ENCODE assay signal across 15 mouse cellular contexts in the genomic region with DNA sequence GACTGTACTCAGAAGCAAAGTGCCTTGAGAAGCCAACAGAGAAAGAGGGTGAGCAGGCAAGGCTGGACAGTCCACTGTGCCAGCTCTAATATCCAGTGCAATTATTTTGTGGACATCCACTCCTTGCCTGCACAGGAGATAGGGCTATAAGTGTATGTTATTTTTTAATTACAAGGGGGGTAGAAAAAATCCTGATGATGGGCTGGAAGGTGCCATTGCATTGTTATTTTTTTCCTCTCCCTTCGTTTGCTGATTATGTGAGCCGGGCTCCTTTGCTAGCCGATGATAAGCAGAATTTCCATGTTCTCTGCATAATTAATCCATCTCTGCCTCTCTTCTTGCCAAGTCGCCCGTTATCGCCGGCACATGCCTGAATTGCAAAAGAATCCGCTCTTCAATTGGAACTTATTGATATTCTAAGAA.
DNase-seq lines count a peak whose midpoint lies in the region; ATAC-seq and TF ChIP-seq lines count a peak whose summit lies in the region.
"Had no signal": no experiment of that assay in that cellular context is flagged by ENCODE, and none has a peak within 500 bp of the region (broad histone marks: within the 10 kb centered on the region; RNA-seq: fewer than 3 reads in every experiment).

No protein-coding gene starts in this region.

- TF ChIP-seq CTCF in hindbrain, postnatal 0 days (IDR thresholded peaks at IDR 0.05; ENCODE audit: low read depth) = no peak

- intact Hi-C loops in left cerebral cortex, postnatal 25 days (cut with DNase I) = no loop called here

- peak overlapping the region; percentile 6; the same call in 1 of the 2 replicates for H3K9ac ChIP-seq in hindbrain, postnatal 0 days (replicated peaks; ENCODE audit: low read length)
- H3K9ac ChIP-seq in liver, embryonic 11.5 days (ENCODE audit: low read depth, low read length) = no peak overlapping the region
- H3K9ac ChIP-seq: embryonic facial prominence, embryonic 13.5 days; liver, postnatal 0 days; neural tube, embryonic 13.5 days had no signal

- H3K27ac ChIP-seq in hindbrain, postnatal 0 days = no peak overlapping the region
- H3K27ac ChIP-seq in liver, embryonic 11.5 days (ENCODE audit: low read depth, low read length) = no peak overlapping the region
- H3K27ac ChIP-seq: embryonic facial prominence, embryonic 13.5 days; kidney, postnatal 0 days; limb, embryonic 10.5 days; neural tube, embryonic 13.5 days had no signal

- DNase-seq in left cerebral cortex, postnatal 25 days (ENCODE audit: low spot score in 2 of 2) = peak; percentile 6
- DNase-seq in left cerebral cortex, adult 11 months (ENCODE audit: low spot score) = no peak
- DNase-seq in cerebellum, adult 11-12 months = peak; percentile 36
- DNase-seq in cerebellum, postnatal 25 days = peak; percentile 60
- DNase-seq in hindbrain, postnatal 0 days (ENCODE audit: low spot score) = peak; percentile 25
- DNase-seq in retina, embryonic 14.5 days (ENCODE audit: low spot score) = no peak
- no peak for DNase-seq in liver, embryonic 11.5 days (ENCODE audit: low spot score)
- DNase-seq: heart, postnatal 4 days; liver, postnatal 0 days had no signal

- no peaks in the 10 kb centered on the region for H3K9me3 ChIP-seq in hindbrain, postnatal 0 days (ENCODE audit: low read length)
- H3K9me3 ChIP-seq in liver, embryonic 11.5 days (ENCODE audit: control insufficient read depth, low read length) = no peaks in the 10 kb centered on the region
- H3K9me3 ChIP-seq: embryonic facial prominence, embryonic 13.5 days; limb, embryonic 10.5 days; neural tube, embryonic 13.5 days had no signal

- H3K4me1 ChIP-seq in hindbrain, postnatal 0 days (ENCODE audit: insufficient read depth, low read length) = no peaks in the 10 kb centered on the region
- no peaks in the 10 kb centered on the region for H3K4me1 ChIP-seq in liver, embryonic 11.5 days (replicated peaks; ENCODE audit: control insufficient read depth, insufficient read depth, low read length)
- H3K4me1 ChIP-seq: embryonic facial prominence, embryonic 13.5 days; limb, embryonic 10.5 days; neural tube, embryonic 13.5 days had no signal

- H3K4me2 ChIP-seq in hindbrain, postnatal 0 days (ENCODE audit: low read depth, low read length) = peak overlapping the region; percentile 44
- H3K4me2 ChIP-seq in liver, embryonic 11.5 days = no peak overlapping the region
- H3K4me2 ChIP-seq: embryonic facial prominence, embryonic 13.5 days; neural tube, embryonic 13.5 days had no signal

- ATAC-seq in hindbrain, postnatal 0 days = no peak
- no peak for ATAC-seq in monocyte, adult 5-6 weeks (replicated peaks; ENCODE audit: insufficient number of reproducible peaks, low FRiP score, low TSS enrichment, poor library complexity, severe bottlenecking)
- no peak for ATAC-seq in liver, embryonic 11.5 days (replicated peaks; ENCODE audit: low FRiP score)
- ATAC-seq: CD4-positive, CD25-positive, alpha-beta regulatory T cell, adult 4 months; liver, postnatal 0 days had no signal

- no peaks in the 10 kb centered on the region for H3K27me3 ChIP-seq in hindbrain, postnatal 0 days (ENCODE audit: insufficient read depth, low read length)
- no peaks in the 10 kb centered on the region for H3K27me3 ChIP-seq in liver, embryonic 11.5 days (replicated peaks; ENCODE audit: control insufficient read depth, insufficient read depth, low read length)
- H3K27me3 ChIP-seq: embryonic facial prominence, embryonic 13.5 days; neural tube, embryonic 13.5 days had no signal

- peak overlapping the region; percentile 9; the same call in 1 of the 2 replicates for H3K4me3 ChIP-seq in hindbrain, postnatal 0 days (ENCODE audit: low read length)
- H3K4me3 ChIP-seq in liver, embryonic 11.5 days (ENCODE audit: low read depth, low read length) = no peak overlapping the region
- H3K4me3 ChIP-seq: embryonic facial prominence, embryonic 13.5 days; limb, embryonic 10.5 days; neural tube, embryonic 13.5 days had no signal

- WGBS in hindbrain, postnatal 0 days = 27% methylated on average over 8 of the region's 8 CpGs
- WGBS in liver, embryonic 11.5 days = 78% methylated on average over 8 of the region's 8 CpGs

- no peaks in the 10 kb centered on the region for H3K36me3 ChIP-seq in hindbrain, postnatal 0 days (ENCODE audit: insufficient read depth, low read length)
- H3K36me3 ChIP-seq in liver, embryonic 11.5 days (ENCODE audit: control insufficient read depth, insufficient read depth, low read length) = no peaks in the 10 kb centered on the region
- H3K36me3 ChIP-seq: embryonic facial prominence, embryonic 13.5 days; limb, embryonic 10.5 days; neural tube, embryonic 13.5 days had no signal

Comparison
In these comparisons a context has a peak if more than half of its experiments do, and no peak if none do; other contexts are left out.
1. DNase-seq: peak in left cerebral cortex, postnatal 25 days (2 of 2), cerebellum, adult 11-12 months (single experiment), cerebellum, postnatal 25 days (2 of 2) and hindbrain, postnatal 0 days (single experiment); none in left cerebral cortex, adult 11 months (single experiment), retina, embryonic 14.5 days (single experiment) and liver, embryonic 11.5 days (single experiment).